Mouse (Mus musculus) thymus, adult 18-20 months (tissue): ENCODE measurements around the gene Fam104a.
"Not testable (repeated sequence)": the region's sequence is repeated elsewhere in the genome, so short reads cannot be mapped to it uniquely, and the experiment has no call there.

Experiments used
- DNase-seq, 2 experiments: peaks; one replicate each; pipeline ENCODE4 v3.0.0; 2022; ENCODE audit warnings: mixed read lengths in 2 of 2

Fam104a gene

DNA sequence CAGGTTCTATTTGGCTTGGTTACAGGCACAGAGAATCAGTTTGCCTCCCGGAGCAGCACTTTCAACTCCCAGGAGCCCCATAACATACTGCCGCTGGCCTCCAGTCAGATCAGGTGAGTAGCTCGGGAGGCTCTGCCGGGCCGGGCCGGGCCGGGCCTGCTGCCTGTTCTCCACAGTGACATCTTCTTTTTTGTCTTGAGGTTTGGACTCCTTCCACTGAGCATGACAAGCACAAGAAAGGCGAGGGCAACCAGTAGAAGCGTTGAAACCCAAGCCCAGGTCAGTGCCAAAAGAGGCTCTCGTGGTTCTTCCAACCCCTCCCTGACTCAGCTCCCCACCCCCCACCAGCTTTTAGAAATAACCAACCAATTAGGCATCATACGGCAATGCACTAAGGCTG is 23.0 kb downstream of the Fam104a start:
- no peak for DNase-seq

GRCm38 (mm10) chr11:113660213-113660612 is 23.7 kb downstream of the Fam104a start:
- DNase-seq = not testable (repeated sequence)

GRCm38 (mm10) chr11:113658763-113659162 is 25.2 kb downstream of the Fam104a start:
- no peak for DNase-seq

GRCm38 (mm10) chr11:113658319-113658718 is 25.6 kb downstream of the Fam104a start:
- DNase-seq = no peak

GRCm38 (mm10) chr11:113657221-113657620 is 26.7 kb downstream of the Fam104a start:
- no peak for DNase-seq

DNA sequence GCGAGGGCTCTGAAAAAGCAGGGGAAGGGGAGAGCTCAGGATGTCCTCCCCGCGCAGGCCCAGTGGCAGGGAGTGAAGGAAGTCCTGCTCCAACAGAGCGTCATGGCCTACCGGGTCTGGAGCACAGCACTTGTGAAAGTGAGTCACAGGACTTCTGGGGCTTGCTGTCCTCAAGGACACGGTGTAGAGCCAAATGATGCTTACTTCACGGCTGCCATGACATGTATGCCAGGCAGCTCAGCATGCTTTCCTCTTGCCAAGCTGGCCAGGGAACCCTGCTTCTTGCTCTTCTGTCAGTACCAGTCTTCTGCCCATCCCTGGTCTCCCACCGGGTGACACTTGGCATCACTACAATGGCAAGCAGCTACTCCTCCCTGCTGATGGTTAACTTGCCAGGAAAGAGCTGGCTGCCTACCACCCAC is 27.4 kb downstream of the Fam104a start:
- no peak for DNase-seq

GRCm38 (mm10) chr11:113654561-113655270 is 29.2 kb downstream of the Fam104a start:
- DNase-seq = no peak

GRCm38 (mm10) chr11:113654105-113654504 is 29.9 kb downstream of the Fam104a start:
- DNase-seq = no peak

- DNase-seq = no peak
Measured at GRCm38 (mm10) chr11:113652516-113652915, 31.4 kb downstream of the Fam104a start.

GRCm38 (mm10) chr11:113651907-113652273 is 32.1 kb downstream of the Fam104a start:
- peak; percentile 18 to 23 for DNase-seq

DNA sequence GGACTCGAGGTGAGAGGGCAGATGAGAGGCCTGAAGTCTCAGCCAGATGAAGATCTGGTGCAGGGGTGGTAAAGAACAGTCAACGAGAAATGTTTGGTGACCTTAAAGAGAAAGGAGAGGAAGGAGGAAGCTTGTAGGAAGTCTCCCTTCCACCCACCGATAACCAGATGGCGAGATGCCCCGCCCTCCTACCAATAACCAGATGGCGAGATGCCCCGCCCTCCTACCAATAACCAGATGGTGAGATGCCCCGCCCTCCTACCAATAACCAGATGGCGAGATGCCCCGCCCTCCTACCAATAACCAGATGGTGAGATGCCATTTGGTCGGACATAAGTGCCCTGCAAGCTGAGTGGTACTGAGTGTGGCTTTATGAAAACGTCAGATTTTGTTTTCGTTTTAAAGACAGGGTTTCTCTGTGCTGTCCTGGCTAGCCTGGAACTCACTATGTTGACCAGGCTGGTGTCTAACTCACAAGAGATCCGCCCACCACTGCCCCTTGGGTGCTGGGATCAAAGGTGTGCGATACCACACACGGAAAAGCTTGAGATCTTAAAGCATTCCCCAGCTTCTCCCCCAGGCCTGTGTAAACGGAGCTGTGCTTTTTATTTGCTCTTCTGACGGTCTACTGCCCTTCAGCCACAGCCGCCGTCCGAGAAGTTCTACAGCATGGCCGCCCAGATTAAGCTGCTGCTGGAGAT is 32.6 kb downstream of the Fam104a start:
- DNase-seq = no peak

DNA sequence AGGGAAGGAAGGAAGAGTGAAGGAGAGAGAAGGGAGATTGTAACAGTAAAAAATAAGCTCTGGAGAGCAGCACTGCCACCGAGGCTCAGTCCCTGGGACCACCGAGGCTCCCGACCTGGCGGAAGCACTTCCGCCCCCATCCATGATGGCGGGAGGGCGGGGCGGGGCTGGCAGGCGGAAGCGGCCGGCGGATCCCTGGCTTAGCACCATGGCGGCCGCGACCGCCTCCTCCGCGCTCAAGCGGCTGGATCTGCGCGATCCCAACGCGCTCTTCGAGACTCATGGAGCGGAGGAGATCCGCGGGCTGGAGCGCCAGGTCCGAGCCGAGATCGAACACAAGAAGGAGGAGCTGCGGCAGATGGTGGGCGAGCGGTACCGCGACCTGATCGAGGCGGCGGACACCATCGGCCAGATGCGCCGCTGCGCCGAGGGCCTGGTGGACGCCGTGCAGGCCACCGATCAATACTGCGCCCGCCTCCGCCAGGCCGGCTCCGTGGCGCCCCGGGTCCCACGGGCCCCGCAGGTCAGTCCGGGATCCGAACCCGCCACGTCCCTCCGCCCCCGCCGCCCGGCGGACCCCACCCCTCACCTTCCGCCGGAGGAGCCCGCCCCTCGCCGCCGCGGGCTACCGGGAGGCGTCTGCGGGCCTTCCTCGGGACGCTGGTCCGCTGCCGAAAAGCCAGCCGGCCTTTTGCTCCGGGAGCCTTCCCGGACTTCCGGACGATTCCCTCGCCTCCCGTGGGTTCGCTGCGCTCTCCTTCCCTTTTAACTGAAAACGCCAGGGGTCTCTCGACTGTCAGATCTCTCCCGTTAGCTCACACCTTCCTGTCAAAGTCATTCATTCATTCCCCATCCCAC is 34.4 kb downstream of the Fam104a start, which contains the start of gene Slc39a11:
Slc39a11 (minus strand) TSS at position 727 of the 858 bp plus-strand sequence.
- peak; percentile 39 to 44 for DNase-seq

- no peak for DNase-seq
Measured at GRCm38 (mm10) chr11:113648690-113649352, 35.1 kb downstream of the Fam104a start, which contains the start of gene Cog1. TSS of gene Cog1 (plus strand) at chr11:113649169.

DNA sequence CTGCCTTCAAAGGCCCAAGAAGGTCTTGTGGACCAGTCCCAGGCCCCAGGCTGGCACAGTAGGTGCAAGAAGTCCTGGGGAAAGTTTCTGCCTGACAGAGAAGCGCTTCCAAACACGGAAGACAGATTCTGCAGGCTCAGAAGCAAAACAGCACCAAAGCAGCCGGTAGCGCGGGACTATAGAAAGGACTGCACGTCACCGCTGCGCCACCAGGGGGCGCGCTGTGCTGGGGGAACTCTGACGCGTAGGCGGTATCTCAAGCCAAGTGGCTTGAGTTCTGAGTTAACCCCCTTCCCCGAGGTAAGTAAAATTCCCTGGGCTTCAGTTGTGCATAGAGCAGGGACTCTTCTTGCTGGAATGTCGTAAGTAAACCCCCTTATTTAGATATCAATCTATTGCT is 35.8 kb downstream of the Fam104a start:
- peak; percentile 60 to 67 for DNase-seq

GRCm38 (mm10) chr11:113645181-113645580 is 38.8 kb downstream of the Fam104a start:
- DNase-seq = no peak

DNA sequence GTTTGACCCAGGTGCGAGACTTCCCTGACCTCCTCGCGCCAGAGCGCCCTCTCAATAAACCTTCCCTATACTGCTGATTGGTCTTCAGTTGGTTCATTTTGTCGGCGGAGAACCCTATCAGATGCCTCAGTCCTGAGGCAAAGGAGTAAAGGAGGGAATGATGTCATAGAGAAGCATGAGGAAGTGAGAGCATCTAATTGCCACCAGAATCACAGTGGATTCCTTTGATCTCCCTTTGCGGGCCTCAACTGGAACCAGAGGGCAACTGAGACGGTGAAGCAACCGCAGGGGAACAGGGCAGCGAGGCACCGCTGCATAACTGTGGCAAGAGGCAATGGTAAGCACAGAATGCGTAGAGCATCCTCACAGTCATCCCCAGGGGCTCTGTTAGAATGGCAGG is 45.3 kb downstream of the Fam104a start:
- DNase-seq = no peak

DNA sequence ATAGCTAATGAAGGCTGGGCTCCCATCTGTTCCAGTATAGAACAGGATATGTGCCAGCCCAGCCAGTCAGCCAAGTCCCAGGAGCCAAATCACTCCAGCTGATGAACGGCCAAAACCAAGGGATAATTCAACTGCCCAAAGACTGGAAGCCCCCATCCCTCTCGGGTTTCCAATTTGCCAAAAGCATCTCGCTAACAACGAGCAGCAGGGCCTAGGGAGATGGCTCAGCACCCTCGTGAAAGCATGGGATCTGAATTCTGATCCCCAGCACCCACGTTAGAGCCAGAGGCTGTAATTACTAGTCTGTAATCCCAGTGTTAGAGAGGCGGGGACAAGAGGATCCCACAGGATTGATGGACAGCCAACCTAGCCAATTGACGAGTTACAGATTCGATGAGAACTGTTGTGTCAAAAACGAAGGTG is 49.2 kb downstream of the Fam104a start:
- no peak for DNase-seq

DNA sequence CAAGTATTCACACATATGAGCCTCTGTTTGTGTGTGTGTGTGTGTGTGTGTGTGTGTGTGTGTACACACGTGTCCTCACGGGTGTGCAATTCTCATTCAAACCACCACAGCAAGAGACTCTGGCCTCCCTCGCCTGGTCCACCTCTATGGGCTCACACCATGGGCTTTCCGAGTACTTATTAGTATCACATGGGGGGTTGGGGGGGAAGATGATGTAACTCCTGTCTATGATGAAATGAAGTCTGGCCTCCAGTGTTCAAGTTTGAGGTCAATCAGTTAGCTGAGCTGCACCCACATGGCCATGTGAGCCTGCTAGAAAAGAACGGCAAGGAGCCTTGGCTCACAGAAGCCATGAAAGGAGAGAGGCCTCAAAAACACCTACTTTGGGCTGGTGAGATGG is 50.6 kb downstream of the Fam104a start:
- DNase-seq = no peak

- DNase-seq = no peak
Measured at GRCm38 (mm10) chr11:113632303-113632702, 51.7 kb downstream of the Fam104a start.

- no peak for DNase-seq
Measured at GRCm38 (mm10) chr11:113631862-113632261, 52.1 kb downstream of the Fam104a start.

DNA sequence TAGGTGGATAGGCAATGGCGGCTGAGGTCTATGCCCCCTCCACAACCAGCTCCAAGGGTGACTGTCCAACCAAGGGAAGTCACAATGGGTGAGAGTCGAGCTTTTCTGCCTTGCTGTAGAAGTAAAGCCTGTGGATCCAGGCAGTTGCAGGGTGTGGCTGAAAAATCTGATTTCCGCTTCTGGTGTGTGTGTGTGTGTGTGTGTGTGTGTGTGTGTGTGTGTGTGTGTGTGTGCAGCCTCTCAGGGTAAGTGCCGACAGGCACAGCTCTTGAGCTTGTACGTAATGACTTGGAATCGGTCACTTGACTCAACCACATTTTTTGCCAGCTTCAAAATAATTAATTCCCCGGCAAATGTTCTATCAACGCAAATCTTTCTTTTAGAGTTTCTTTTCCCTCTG is 52.7 kb downstream of the Fam104a start:
- DNase-seq = no peak

- no peak for DNase-seq
Measured at GRCm38 (mm10) chr11:113630642-113631041, 53.3 kb downstream of the Fam104a start.

GRCm38 (mm10) chr11:113627785-113628184 is 56.2 kb downstream of the Fam104a start:
- DNase-seq = no peak
